Mouse (Mus musculus): ENCODE data around the gene Serbp1. TPM values are rescaled to one million over a fixed set of nuclear protein-coding genes. Genes with fewer than 3 reads are reported as not detected.

Serbp1 gene
- polyA plus RNA-seq, 1 experiment from 2014 or later, result 340 TPM

- Histone ChIP-seq H3K27ac (ENCODE audit: low read depth, low read length) (no peak overlapping the region), H3K4me2 (ENCODE audit: low read length) (peak overlapping the region; percentile 42), H3K9me3 (replicated peaks; ENCODE audit: control insufficient read depth, low read length) (no peaks in the 10 kb centered on the region), H3K27me3 (replicated peaks; ENCODE audit: control insufficient read depth, insufficient read depth, low read length) (no peaks in the 10 kb centered on the region), H3K36me3 (ENCODE audit: control insufficient read depth, insufficient read depth, low read length) (no peaks in the 10 kb centered on the region), H3K9ac (ENCODE audit: low read length) (no peak overlapping the region), H3K4me3 (ENCODE audit: low read depth, low read length) (peak overlapping the region; percentile 5; the same call in 1 of the 2 replicates), H3K4me1 (ENCODE audit: control insufficient read depth, insufficient read depth, low read length) (peaks cover 5% of the 10 kb centered on the region; the same call in 1 of the 2 replicates)
- DNase-seq (ENCODE audit: low spot score), result peak; percentile 59
- ATAC-seq, result peak; percentile 81
- 10% methylated on average over 18 of the region's 18 CpGs for WGBS
Measured at GRCm38 (mm10) chr6:67228459-67229107, 9.4 kb upstream of the Serbp1 start.

GRCm38 (mm10) chr6:67229521-67229920 lies 8.5 kb upstream of the Serbp1 start:
- WGBS, result 37% methylated on average over 9 of the region's 9 CpGs
- ATAC-seq, result no peak

GRCm38 (mm10) chr6:67229922-67230518 lies 8.0 kb upstream of the Serbp1 start:
- H3K4me3 ChIP-seq (ENCODE audit: low read depth, low read length), result no peak overlapping the region
- H3K4me2 ChIP-seq (ENCODE audit: low read length), result no peak overlapping the region
- H3K36me3 ChIP-seq (ENCODE audit: control insufficient read depth, insufficient read depth, low read length), result no peaks in the 10 kb centered on the region
- peak; percentile 16 for DNase-seq (ENCODE audit: low spot score)
- peaks cover 5% of the 10 kb centered on the region; the same call in 1 of the 2 replicates for H3K4me1 ChIP-seq (ENCODE audit: control insufficient read depth, insufficient read depth, low read length)
- no peak overlapping the region for H3K9ac ChIP-seq (ENCODE audit: low read length)
- 13% methylated on average over 11 of the region's 11 CpGs for WGBS
- ATAC-seq, result no peak
- H3K27me3 ChIP-seq (replicated peaks; ENCODE audit: control insufficient read depth, insufficient read depth, low read length), result no peaks in the 10 kb centered on the region
- no peak overlapping the region for H3K27ac ChIP-seq (ENCODE audit: low read depth, low read length)
- H3K9me3 ChIP-seq (replicated peaks; ENCODE audit: control insufficient read depth, low read length), result no peaks in the 10 kb centered on the region

More at GRCm38 (mm10) chr6:67229521-67229920, 8.5 kb upstream of the Serbp1 start:
- Histone ChIP-seq H3K27me3 (replicated peaks; ENCODE audit: control insufficient read depth, insufficient read depth, low read length) (no peaks in the 10 kb centered on the region), H3K4me2 (ENCODE audit: low read length) (no peak overlapping the region), H3K36me3 (ENCODE audit: control insufficient read depth, insufficient read depth, low read length) (no peaks in the 10 kb centered on the region), H3K9me3 (replicated peaks; ENCODE audit: control insufficient read depth, low read length) (no peaks in the 10 kb centered on the region), H3K4me1 (ENCODE audit: control insufficient read depth, insufficient read depth, low read length) (peaks cover 5% of the 10 kb centered on the region; the same call in 1 of the 2 replicates), H3K9ac (ENCODE audit: low read length) (no peak overlapping the region), H3K4me3 (ENCODE audit: low read depth, low read length) (no peak overlapping the region), H3K27ac (ENCODE audit: low read depth, low read length) (no peak overlapping the region)
- no peak for DNase-seq (ENCODE audit: low spot score)

- DNase-seq (ENCODE audit: low spot score), result no peak
- peaks cover 5% of the 10 kb centered on the region; the same call in 1 of the 2 replicates for H3K4me1 ChIP-seq (ENCODE audit: control insufficient read depth, insufficient read depth, low read length)
- no peaks in the 10 kb centered on the region for H3K36me3 ChIP-seq (ENCODE audit: control insufficient read depth, insufficient read depth, low read length)
- H3K27me3 ChIP-seq (replicated peaks; ENCODE audit: control insufficient read depth, insufficient read depth, low read length), result no peaks in the 10 kb centered on the region
- H3K27ac ChIP-seq (ENCODE audit: low read depth, low read length), result no peak overlapping the region
- H3K9ac ChIP-seq (ENCODE audit: low read length), result no peak overlapping the region
- H3K4me3 ChIP-seq (ENCODE audit: low read depth, low read length), result no peak overlapping the region
- no peak for ATAC-seq
- no peaks in the 10 kb centered on the region for H3K9me3 ChIP-seq (replicated peaks; ENCODE audit: control insufficient read depth, low read length)
- no peak overlapping the region for H3K4me2 ChIP-seq (ENCODE audit: low read length)
Measured at GRCm38 (mm10) chr6:67230950-67231349, 7.0 kb upstream of the Serbp1 start.

- no peak for ATAC-seq
- no peaks in the 10 kb centered on the region for H3K4me1 ChIP-seq (ENCODE audit: control insufficient read depth, insufficient read depth, low read length)
- no peak for DNase-seq (ENCODE audit: low spot score)
- no peak overlapping the region for H3K4me3 ChIP-seq (ENCODE audit: low read depth, low read length)
- H3K27me3 ChIP-seq (replicated peaks; ENCODE audit: control insufficient read depth, insufficient read depth, low read length), result no peaks in the 10 kb centered on the region
- no peak overlapping the region for H3K4me2 ChIP-seq (ENCODE audit: low read length)
- no peaks in the 10 kb centered on the region for H3K36me3 ChIP-seq (ENCODE audit: control insufficient read depth, insufficient read depth, low read length)
- no peaks in the 10 kb centered on the region for H3K9me3 ChIP-seq (replicated peaks; ENCODE audit: control insufficient read depth, low read length)
- H3K27ac ChIP-seq (ENCODE audit: low read depth, low read length), result no peak overlapping the region
- H3K9ac ChIP-seq (ENCODE audit: low read length), result no peak overlapping the region
- 90% methylated on average over 3 of the region's 3 CpGs for WGBS
Measured at GRCm38 (mm10) chr6:67235649-67236048, 2.3 kb upstream of the Serbp1 start.

- H3K27ac ChIP-seq (ENCODE audit: low read depth, low read length), result no peak overlapping the region
- DNase-seq (ENCODE audit: low spot score) (no peak), ATAC-seq (no peak)
- no peak overlapping the region for H3K9ac ChIP-seq (ENCODE audit: low read length)
- no peaks in the 10 kb centered on the region for H3K36me3 ChIP-seq (ENCODE audit: control insufficient read depth, insufficient read depth, low read length)
- WGBS, result 84% methylated on average over 7 of the region's 7 CpGs
- H3K4me2 ChIP-seq (ENCODE audit: low read length), result no peak overlapping the region
- H3K9me3 ChIP-seq (replicated peaks; ENCODE audit: control insufficient read depth, low read length), result no peaks in the 10 kb centered on the region
- H3K27me3 ChIP-seq (replicated peaks; ENCODE audit: control insufficient read depth, insufficient read depth, low read length), result no peaks in the 10 kb centered on the region
- H3K4me3 ChIP-seq (ENCODE audit: low read depth, low read length), result no peak overlapping the region
- no peaks in the 10 kb centered on the region for H3K4me1 ChIP-seq (ENCODE audit: control insufficient read depth, insufficient read depth, low read length)
Measured at GRCm38 (mm10) chr6:67236491-67237234, 1.3 kb upstream of the Serbp1 start.

GRCm38 (mm10) chr6:67241263-67241662 lies 3.3 kb downstream of the Serbp1 start:
- H3K9me3 ChIP-seq (replicated peaks; ENCODE audit: control insufficient read depth, low read length), result no peaks in the 10 kb centered on the region
- no peaks in the 10 kb centered on the region for H3K36me3 ChIP-seq (ENCODE audit: control insufficient read depth, insufficient read depth, low read length)
- H3K4me2 ChIP-seq (ENCODE audit: low read length), result no peak overlapping the region
- 97% methylated on average over 3 of the region's 3 CpGs for WGBS
- no peaks in the 10 kb centered on the region for H3K4me1 ChIP-seq (ENCODE audit: control insufficient read depth, insufficient read depth, low read length)
- no peak for DNase-seq (ENCODE audit: low spot score)
- H3K27me3 ChIP-seq (replicated peaks; ENCODE audit: control insufficient read depth, insufficient read depth, low read length), result no peaks in the 10 kb centered on the region
- ATAC-seq, result no peak
- H3K4me3 ChIP-seq (ENCODE audit: low read depth, low read length), result no peak overlapping the region
- H3K27ac ChIP-seq (ENCODE audit: low read depth, low read length), result no peak overlapping the region
- H3K9ac ChIP-seq (ENCODE audit: low read length), result no peak overlapping the region

GRCm38 (mm10) chr6:67243765-67244420 lies 5.9 kb downstream of the Serbp1 start:
- DNase-seq (ENCODE audit: low spot score) (no peak), ATAC-seq (no peak)
- H3K27me3 ChIP-seq (replicated peaks; ENCODE audit: control insufficient read depth, insufficient read depth, low read length), result no peaks in the 10 kb centered on the region
- no peaks in the 10 kb centered on the region for H3K9me3 ChIP-seq (replicated peaks; ENCODE audit: control insufficient read depth, low read length)
- no peaks in the 10 kb centered on the region for H3K4me1 ChIP-seq (ENCODE audit: control insufficient read depth, insufficient read depth, low read length)
- H3K27ac ChIP-seq (ENCODE audit: low read depth, low read length), result no peak overlapping the region
- H3K4me3 ChIP-seq (ENCODE audit: low read depth, low read length), result no peak overlapping the region
- no peak overlapping the region for H3K4me2 ChIP-seq (ENCODE audit: low read length)
- H3K36me3 ChIP-seq (ENCODE audit: control insufficient read depth, insufficient read depth, low read length), result no peaks in the 10 kb centered on the region
- 95% methylated on average over 7 of the region's 7 CpGs for WGBS
- no peak overlapping the region for H3K9ac ChIP-seq (ENCODE audit: low read length)
